12 mouse cellular contexts compared by ENCODE assay signal in the genomic region with DNA sequence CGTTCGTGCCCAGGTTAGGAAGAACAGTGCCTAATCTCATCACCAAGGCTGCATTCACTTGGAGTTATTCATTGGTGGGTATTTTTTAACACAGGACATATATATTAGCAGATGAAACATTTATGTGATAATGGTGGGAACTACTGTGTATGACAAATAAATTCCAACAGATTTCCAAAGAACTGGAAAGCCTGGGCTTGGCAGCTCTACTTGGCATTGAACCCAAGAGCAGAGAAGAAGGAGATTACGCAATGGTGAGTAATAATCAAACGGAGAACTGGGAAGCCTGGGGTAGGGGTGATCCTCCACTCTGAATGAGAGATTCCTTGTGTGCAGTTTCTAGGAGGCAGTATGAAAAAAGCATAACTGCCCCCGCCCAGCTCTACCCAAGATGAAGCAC.
A peak's percentile ranks its signal among the peaks of the same experiment; 100 is the strongest.
DNase-seq lines count a peak whose midpoint lies in the region; ATAC-seq lines count a peak whose summit lies in the region.
"Had no signal": no experiment of that assay in that cellular context is flagged by ENCODE, and none has a peak within 500 bp of the region (broad histone marks: within the 10 kb centered on the region; RNA-seq: fewer than 3 reads in every experiment).

No protein-coding gene starts in this region.

- peak; percentile 51 for DNase-seq in urinary bladder, postnatal 14 days (ENCODE audit: low spot score)
- DNase-seq in urinary bladder, postnatal 10 days (ENCODE audit: low spot score) = no peak
- DNase-seq in gastrocnemius, adult 8-10 months (ENCODE audit: low spot score in 2 of 2) = peak; percentile 13 to 21
- no peak for DNase-seq in embryo, embryonic 10.5 days (ENCODE audit: low spot score)
- DNase-seq in midbrain, embryonic 11.5 days (ENCODE audit: low spot score, missing footprints) = no peak
- no peak for DNase-seq in hindbrain, embryonic 14.5 days (ENCODE audit: low spot score)
- DNase-seq: left cerebral cortex, postnatal 4 days had no signal

- H3K27me3 ChIP-seq in lung, embryonic 15.5 days = no peaks in the 10 kb centered on the region
- no peaks in the 10 kb centered on the region for H3K27me3 ChIP-seq in midbrain, embryonic 11.5 days (ENCODE audit: control insufficient read depth, insufficient read depth, low read length)
- no peaks in the 10 kb centered on the region for H3K27me3 ChIP-seq in hindbrain, embryonic 14.5 days (ENCODE audit: control insufficient read depth, insufficient read depth, low read length)
- H3K27me3 ChIP-seq: CH12.LX; forebrain, embryonic 13.5 days; Patski had no signal

- no peak overlapping the region for H3K4me2 ChIP-seq in lung, embryonic 15.5 days
- no peak overlapping the region for H3K4me2 ChIP-seq in midbrain, embryonic 11.5 days
- no peak overlapping the region for H3K4me2 ChIP-seq in hindbrain, embryonic 14.5 days (replicated peaks)
- H3K4me2 ChIP-seq: forebrain, embryonic 13.5 days had no signal

- no peak overlapping the region for H3K4me3 ChIP-seq in lung, embryonic 15.5 days
- H3K4me3 ChIP-seq in midbrain, embryonic 11.5 days (ENCODE audit: low read depth, low read length) = no peak overlapping the region
- no peak overlapping the region for H3K4me3 ChIP-seq in hindbrain, embryonic 14.5 days (replicated peaks; ENCODE audit: low read length)
- H3K4me3 ChIP-seq: forebrain, embryonic 13.5 days had no signal

- H3K27ac ChIP-seq in lung, embryonic 15.5 days = peak overlapping the region; percentile 18; the same call in 1 of the 2 replicates
- H3K27ac ChIP-seq in midbrain, embryonic 11.5 days (ENCODE audit: low read depth, low read length) = no peak overlapping the region
- H3K27ac ChIP-seq in hindbrain, embryonic 14.5 days = no peak overlapping the region
- H3K27ac ChIP-seq: forebrain, embryonic 13.5 days; liver, embryonic 14.5 days had no signal

- peaks cover 4% of the 10 kb centered on the region; the same call in 1 of the 2 replicates for H3K4me1 ChIP-seq in lung, embryonic 15.5 days
- no peaks in the 10 kb centered on the region for H3K4me1 ChIP-seq in midbrain, embryonic 11.5 days (ENCODE audit: control insufficient read depth, insufficient read depth, low read length)
- H3K4me1 ChIP-seq in hindbrain, embryonic 14.5 days (replicated peaks; ENCODE audit: control insufficient read depth, insufficient read depth, low read length) = peaks cover 15% of the 10 kb centered on the region; the same call in 1 of the 2 replicates
- H3K4me1 ChIP-seq: forebrain, embryonic 13.5 days had no signal

- H3K9me3 ChIP-seq in lung, embryonic 15.5 days = no peaks in the 10 kb centered on the region
- H3K9me3 ChIP-seq in midbrain, embryonic 11.5 days (ENCODE audit: control insufficient read depth, low read length) = no peaks in the 10 kb centered on the region
- H3K9me3 ChIP-seq in hindbrain, embryonic 14.5 days (ENCODE audit: control insufficient read depth, low read length) = no peaks in the 10 kb centered on the region
- H3K9me3 ChIP-seq: forebrain, embryonic 13.5 days had no signal

- no peak overlapping the region for H3K9ac ChIP-seq in lung, embryonic 15.5 days
- H3K9ac ChIP-seq in midbrain, embryonic 11.5 days (ENCODE audit: low read length) = no peak overlapping the region
- no peak overlapping the region for H3K9ac ChIP-seq in hindbrain, embryonic 14.5 days
- H3K9ac ChIP-seq: forebrain, embryonic 13.5 days; liver, embryonic 14.5 days had no signal

- 0 out of 2 replicates have a peak, but pooled peaks cover 4% of the 10 kb centered on the region for H3K36me3 ChIP-seq in lung, embryonic 15.5 days
- no peaks in the 10 kb centered on the region for H3K36me3 ChIP-seq in midbrain, embryonic 11.5 days (ENCODE audit: control insufficient read depth, insufficient read depth, low read length)
- H3K36me3 ChIP-seq in hindbrain, embryonic 14.5 days (replicated peaks; ENCODE audit: control insufficient read depth, insufficient read depth) = peaks cover 30% of the 10 kb centered on the region

- peak; percentile 82; the same call in 1 of the 2 replicates for ATAC-seq in lung, embryonic 15.5 days (ENCODE audit: borderline replicate concordance, extremely low read depth, low FRiP score, low TSS enrichment)
- ATAC-seq in midbrain, embryonic 11.5 days (ENCODE audit: low FRiP score) = no peak
- ATAC-seq in hindbrain, embryonic 14.5 days (ENCODE audit: low FRiP score) = no peak
- ATAC-seq: forebrain, embryonic 13.5 days; Patski had no signal

- WGBS in lung, embryonic 15.5 days = 74% methylated on average over 5 of the region's 5 CpGs
- 93% methylated on average over 5 of the region's 5 CpGs for WGBS in midbrain, embryonic 11.5 days
- 91% methylated on average over 5 of the region's 5 CpGs for WGBS in hindbrain, embryonic 14.5 days

Comparison
In these comparisons a context has a peak if more than half of its experiments do, and no peak if none do; other contexts are left out.
1. DNase-seq: peak in urinary bladder, postnatal 14 days (single experiment) and gastrocnemius, adult 8-10 months (2 of 2); none in urinary bladder, postnatal 10 days (single experiment), embryo, embryonic 10.5 days (single experiment), midbrain, embryonic 11.5 days (single experiment) and hindbrain, embryonic 14.5 days (single experiment).